Mouse (Mus musculus) erythroblast, embryonic 14.5 days (primary cell): ENCODE measurements around the gene Snta1. TPM values are rescaled to one million over a fixed set of nuclear protein-coding genes. Genes with fewer than 3 reads are reported as not detected.

Experiments
- H3K27me3 ChIP-seq: 2 replicates; pipeline ENCODE4 v1.6.1; 2012; ENCODE audit warnings: inconsistent platforms; ENCODE audit not compliant: control insufficient read depth
- H3K36me3 ChIP-seq: 2 replicates; pipeline ENCODE4 v1.6.1; 2012; ENCODE audit warnings: mild to moderate bottlenecking, inconsistent platforms; ENCODE audit not compliant: control insufficient read depth
- H3K4me1 ChIP-seq: 2 replicates; pipeline ENCODE4 v1.6.1; 2012; ENCODE audit warnings: inconsistent platforms; ENCODE audit not compliant: control insufficient read depth
- H3K4me3 ChIP-seq: replicated peaks from 2 replicates; pipeline ENCODE3; 2012; ENCODE audit warnings: moderate library complexity, mild to moderate bottlenecking, inconsistent platforms
- H3K9me3 ChIP-seq: 2 replicates; pipeline ENCODE4 v1.6.1; 2012; ENCODE audit warnings: low read length, inconsistent platforms, mixed read lengths; ENCODE audit not compliant: control insufficient read depth
- GATA1 ChIP-seq: IDR thresholded peaks from 2 replicates; pipeline ENCODE4 v1.6.1; 2012; ENCODE audit warnings: low read length, inconsistent platforms, mixed read lengths
- TAL1 ChIP-seq: IDR thresholded peaks from 3 replicates; pipeline ENCODE4 v1.6.1; 2012; ENCODE audit warnings: low read length, inconsistent platforms, mixed read lengths
- polyA plus RNA-seq: library from polyadenylated mRNA; stranded (reverse); fragments of >175 nt; gene quantifications from 2 replicates; pipeline ENCODE4 v1.2.3, GENCODE M21; 2012

The Snta1 gene
- polyA plus RNA-seq = 0.07 and 0.08 TPM in 2 replicates

GRCm38 (mm10) chr2:154407643-154408445 is at the start of gene Snta1:
TSS of gene Snta1 (minus strand) at chr2:154408099.
- no peak for TF ChIP-seq TAL1
- no peak for TF ChIP-seq GATA1
- Histone ChIP-seq H3K4me1 (peaks cover 14% of the 10 kb centered on the region), H3K36me3 (no peaks in the 10 kb centered on the region), H3K9me3 (no peaks in the 10 kb centered on the region), H3K27me3 (peaks cover 52% of the 10 kb centered on the region), H3K4me3 (peak within 1 kb of the TSS; percentile 67)

DNA sequence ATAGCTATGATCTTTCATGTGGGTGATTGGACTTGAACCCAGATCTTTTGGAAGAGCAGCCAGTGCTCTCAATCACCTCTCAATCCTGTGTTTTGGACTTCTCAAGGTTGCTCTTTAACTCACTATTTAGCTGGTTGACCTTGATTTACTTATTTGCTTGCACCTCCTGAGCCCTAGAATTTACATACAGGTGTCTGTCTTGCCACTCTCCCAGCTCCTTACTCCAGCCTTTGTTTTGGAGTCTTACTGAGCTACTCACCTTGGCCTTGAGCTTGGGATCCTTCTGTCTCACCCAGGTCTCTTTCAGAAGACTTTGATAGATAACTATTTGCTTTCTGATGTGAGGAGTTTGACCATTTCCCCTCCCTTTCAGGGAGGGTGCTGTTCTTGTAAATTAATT is 48.7 kb upstream of the Snta1 start:
- Histone ChIP-seq H3K36me3 (peaks cover 2% of the 10 kb centered on the region; the same call in 1 of the 2 replicates), H3K4me3 (no peak overlapping the region), H3K27me3 (no peaks in the 10 kb centered on the region), H3K9me3 (no peaks in the 10 kb centered on the region), H3K4me1 (peaks cover 45% of the 10 kb centered on the region)
- TF ChIP-seq TAL1 = no peak
- TF ChIP-seq GATA1 = no peak

DNA sequence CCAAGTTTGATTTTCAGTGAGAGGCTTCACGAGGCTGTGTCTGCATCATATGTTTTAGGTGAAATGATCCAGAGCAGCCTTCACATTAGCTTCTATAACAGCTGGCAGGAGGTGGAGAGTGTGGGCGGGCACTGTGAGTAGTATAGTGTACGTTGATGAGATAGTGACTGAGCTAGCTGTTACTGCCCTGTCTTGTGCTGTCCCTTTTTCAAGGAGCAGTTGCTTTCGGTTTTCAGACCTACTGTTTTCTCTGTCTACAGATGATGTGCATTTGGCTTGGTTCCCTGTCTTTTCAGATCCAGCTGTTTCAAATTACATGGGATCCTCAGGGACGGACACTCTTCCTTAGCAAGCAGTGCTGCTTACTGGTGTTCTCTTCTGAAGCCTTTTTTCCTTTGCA is 47.9 kb upstream of the Snta1 start:
- H3K27me3 ChIP-seq = no peaks in the 10 kb centered on the region
- no peak for TF ChIP-seq GATA1
- no peak for TF ChIP-seq TAL1

GRCm38 (mm10) chr2:154454605-154455004 is 46.7 kb upstream of the Snta1 start:
- no peak overlapping the region for H3K4me3 ChIP-seq
- no peaks in the 10 kb centered on the region for H3K27me3 ChIP-seq
- H3K4me1 ChIP-seq = peaks cover 33% of the 10 kb centered on the region
- peaks cover 2% of the 10 kb centered on the region; the same call in 1 of the 2 replicates for H3K36me3 ChIP-seq
- no peak for TF ChIP-seq TAL1
- TF ChIP-seq GATA1 = no peak
- no peaks in the 10 kb centered on the region for H3K9me3 ChIP-seq

More for the DNA sequence above, 47.9 kb upstream of the Snta1 start:
- peaks cover 2% of the 10 kb centered on the region; the same call in 1 of the 2 replicates for H3K36me3 ChIP-seq
- H3K9me3 ChIP-seq = no peaks in the 10 kb centered on the region
- no peak overlapping the region for H3K4me3 ChIP-seq
- peaks cover 41% of the 10 kb centered on the region for H3K4me1 ChIP-seq

DNA sequence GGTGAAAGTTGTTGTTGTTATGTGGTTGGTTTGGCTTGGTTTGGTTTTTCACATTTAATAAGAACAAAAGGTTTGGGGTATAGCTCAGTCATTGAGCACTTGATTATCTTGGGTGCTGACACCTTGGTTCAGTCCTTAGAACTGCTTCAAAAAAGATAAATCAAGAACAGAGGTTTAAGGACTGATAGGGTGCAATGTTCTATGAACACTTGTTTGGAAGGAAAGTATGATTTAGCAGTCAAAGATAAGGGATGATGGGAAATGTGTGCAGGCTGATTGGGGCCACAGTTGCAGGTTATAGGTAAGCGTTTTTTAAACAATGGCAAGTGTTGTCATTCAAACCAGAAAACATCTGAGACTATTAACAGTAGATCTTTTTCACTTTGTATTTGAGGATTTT is 46.2 kb upstream of the Snta1 start:
- TF ChIP-seq TAL1 (no peak), GATA1 (no peak)
- peaks cover 30% of the 10 kb centered on the region for H3K4me1 ChIP-seq
- H3K27me3 ChIP-seq = no peaks in the 10 kb centered on the region
- peaks cover 2% of the 10 kb centered on the region; the same call in 1 of the 2 replicates for H3K36me3 ChIP-seq
- H3K4me3 ChIP-seq = no peak overlapping the region
- no peaks in the 10 kb centered on the region for H3K9me3 ChIP-seq

- peaks cover 2% of the 10 kb centered on the region; the same call in 1 of the 2 replicates for H3K36me3 ChIP-seq
- TF ChIP-seq TAL1 (no peak), GATA1 (no peak)
These were observed 45.1 kb upstream of the Snta1 start for GRCm38 (mm10) chr2:154452951-154453350.

GRCm38 (mm10) chr2:154448633-154449032 is 40.7 kb upstream of the Snta1 start:
- no peak for TF ChIP-seq GATA1
- TF ChIP-seq TAL1 = no peak
- peaks cover 11% of the 10 kb centered on the region for H3K4me1 ChIP-seq
- H3K27me3 ChIP-seq = no peaks in the 10 kb centered on the region
- no peak overlapping the region for H3K4me3 ChIP-seq
- H3K36me3 ChIP-seq = peaks cover 3% of the 10 kb centered on the region; the same call in 1 of the 2 replicates
- H3K9me3 ChIP-seq = no peaks in the 10 kb centered on the region

More at GRCm38 (mm10) chr2:154452951-154453350, 45.1 kb upstream of the Snta1 start:
- Histone ChIP-seq H3K4me3 (no peak overlapping the region), H3K9me3 (no peaks in the 10 kb centered on the region), H3K27me3 (no peaks in the 10 kb centered on the region), H3K4me1 (peaks cover 34% of the 10 kb centered on the region)

- TF ChIP-seq TAL1 (no peak), GATA1 (no peak)
- no peaks in the 10 kb centered on the region for H3K9me3 ChIP-seq
- peaks cover 6% of the 10 kb centered on the region; the same call in 1 of the 2 replicates for H3K4me1 ChIP-seq
- no peaks in the 10 kb centered on the region for H3K27me3 ChIP-seq
- no peak overlapping the region for H3K4me3 ChIP-seq
- peaks cover 4% of the 10 kb centered on the region for H3K36me3 ChIP-seq
These were observed 39.9 kb upstream of the Snta1 start for GRCm38 (mm10) chr2:154447821-154448220.

DNA sequence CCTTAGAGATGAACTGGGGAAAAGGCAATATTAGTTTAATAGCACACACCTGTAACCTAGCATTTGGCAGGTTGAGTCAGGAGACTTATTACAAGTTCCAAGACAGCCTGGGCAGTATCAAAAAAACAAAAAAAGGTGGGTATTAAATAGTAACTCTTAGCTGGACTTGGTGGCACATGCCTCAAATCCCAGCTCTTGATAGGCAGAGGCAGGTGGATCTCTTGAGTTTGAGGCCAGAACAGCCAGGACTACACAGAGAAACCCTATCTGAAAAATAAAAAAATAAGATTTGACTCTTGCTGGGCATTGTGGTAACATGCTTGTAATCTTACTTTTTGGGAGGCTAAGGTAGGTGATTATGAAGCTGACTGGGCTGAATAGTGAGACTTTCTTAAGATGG is 32.6 kb upstream of the Snta1 start:
- H3K9me3 ChIP-seq = no peaks in the 10 kb centered on the region
- H3K36me3 ChIP-seq = peaks cover 2% of the 10 kb centered on the region
- no peak for TF ChIP-seq GATA1
- H3K4me3 ChIP-seq = no peak overlapping the region
- peaks cover 24% of the 10 kb centered on the region for H3K4me1 ChIP-seq
- no peaks in the 10 kb centered on the region for H3K27me3 ChIP-seq
